9 mouse cellular contexts compared by ENCODE assay signal in the genomic region with DNA sequence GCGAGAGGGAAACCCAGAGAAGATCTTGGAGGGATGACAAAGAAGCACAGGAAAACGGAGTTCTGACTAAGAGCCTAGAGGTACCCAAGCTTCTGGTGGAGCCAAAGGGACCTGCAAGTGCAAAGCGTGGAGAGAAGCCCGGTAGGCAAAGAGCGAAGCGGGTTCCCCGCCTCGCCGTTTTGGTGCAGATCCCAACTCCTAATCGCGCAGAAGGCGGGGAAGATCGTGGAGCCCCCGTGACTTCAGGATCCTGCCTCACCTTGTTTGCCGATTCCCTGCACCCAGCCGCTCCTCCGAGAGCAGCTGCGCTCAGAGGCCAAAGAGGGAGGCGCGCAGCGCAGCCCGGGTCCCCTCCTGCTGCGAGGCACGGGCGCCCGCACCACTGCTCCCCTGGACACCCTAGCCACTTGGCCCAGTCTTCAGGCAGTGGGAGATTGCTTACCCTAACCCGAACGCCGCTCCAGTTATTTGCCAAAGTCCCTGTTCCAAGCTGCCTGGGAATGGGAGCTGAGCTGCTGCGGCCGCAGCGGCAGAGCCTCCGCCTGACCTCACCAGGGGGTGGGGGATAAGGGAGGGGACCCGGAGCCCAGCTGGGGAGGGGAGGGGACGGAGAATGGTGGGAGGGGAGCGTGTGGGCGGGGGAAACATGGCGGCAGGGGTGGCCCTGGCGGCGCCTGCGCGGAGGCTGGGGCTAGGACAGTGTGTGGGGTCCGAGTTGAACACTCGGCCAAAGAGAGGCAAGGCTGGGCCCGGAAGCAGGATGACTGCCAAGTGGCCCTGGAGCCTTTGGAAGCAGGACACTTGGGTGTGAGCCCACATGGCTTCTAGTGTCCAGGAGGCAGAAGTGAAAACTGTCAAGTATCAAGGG. TPM values are rescaled to one million over a fixed set of nuclear protein-coding genes. Genes with fewer than 3 reads are reported as not detected.
DNase-seq lines count a peak whose midpoint lies in the region; ATAC-seq lines count a peak whose summit lies in the region.
"Had no signal": no experiment of that assay in that cellular context is flagged by ENCODE, and none has a peak within 500 bp of the region (broad histone marks: within the 10 kb centered on the region; RNA-seq: fewer than 3 reads in every experiment).

A gene (minus strand): TSS at position 569 of the 868 bp plus-strand sequence.

- no peaks in the 10 kb centered on the region for H3K36me3 ChIP-seq in hindbrain, embryonic 12.5 days
- no peaks in the 10 kb centered on the region for H3K36me3 ChIP-seq in lung, embryonic 16.5 days (ENCODE audit: control insufficient read depth, insufficient read depth, low read length)

- no peaks in the 10 kb centered on the region for H3K4me1 ChIP-seq in hindbrain, embryonic 12.5 days
- no peaks in the 10 kb centered on the region for H3K4me1 ChIP-seq in lung, embryonic 16.5 days (replicated peaks; ENCODE audit: control insufficient read depth, insufficient read depth, low read length)

- H3K9ac ChIP-seq in hindbrain, embryonic 12.5 days: peak within 1 kb of the TSS; percentile 63
- H3K9ac ChIP-seq in lung, embryonic 16.5 days (ENCODE audit: low read length): peak within 1 kb of the TSS; percentile 66

- no peaks in the 10 kb centered on the region for H3K27me3 ChIP-seq in hindbrain, embryonic 12.5 days
- H3K27me3 ChIP-seq in lung, embryonic 16.5 days (ENCODE audit: control insufficient read depth, insufficient read depth, low read depth, low read length): no peaks in the 10 kb centered on the region

- peak within 1 kb of the TSS; percentile 62 for H3K27ac ChIP-seq in hindbrain, embryonic 12.5 days
- peak within 1 kb of the TSS; percentile 88 for H3K27ac ChIP-seq in lung, embryonic 16.5 days (ENCODE audit: low read length)

- WGBS in hindbrain, embryonic 12.5 days: 13% methylated on average over 41 of the region's 45 CpGs
- 10% methylated on average over 31 of the region's 45 CpGs for WGBS in lung, embryonic 16.5 days

- peak; percentile 88 for ATAC-seq in hindbrain, embryonic 12.5 days (ENCODE audit: low FRiP score)
- peak; percentile 97 for ATAC-seq in lung, embryonic 16.5 days (ENCODE audit: low read depth)
- ATAC-seq: Patski had no signal

- DNase-seq in adrenal gland, adult (ENCODE audit: inconsistent age in 2 of 2, low spot score in 1 of 2): peak; percentile 51 to 85
- peak; percentile 29 to 34 for DNase-seq in cerebellum, postnatal 36 days
- DNase-seq in frontal cortex, postnatal 36 days (ENCODE audit: low spot score in 2 of 2): peak; percentile 20 to 28
- peak; percentile 14 to 16 for DNase-seq in layer of hippocampus, postnatal 25 days (ENCODE audit: extremely low spot score in 1 of 2, low spot score in 1 of 2)
- peak; percentile 29 for DNase-seq in retina, postnatal 7 days (ENCODE audit: low read depth, low spot score)
- DNase-seq in c-Kit-positive CD71-positive TER-119-positive erythroid progenitor cells, embryonic 14.5 days (ENCODE audit: low spot score): no peak

- H3K4me3 ChIP-seq in hindbrain, embryonic 12.5 days: peak within 1 kb of the TSS; percentile 51
- H3K4me3 ChIP-seq in lung, embryonic 16.5 days (ENCODE audit: low read length): peak within 1 kb of the TSS; percentile 60

- peak within 1 kb of the TSS; percentile 50 for H3K4me2 ChIP-seq in hindbrain, embryonic 12.5 days (replicated peaks)
- H3K4me2 ChIP-seq in lung, embryonic 16.5 days (ENCODE audit: low read depth, low read length): peak within 1 kb of the TSS; percentile 49

- no peaks in the 10 kb centered on the region for H3K9me3 ChIP-seq in hindbrain, embryonic 12.5 days (replicated peaks)
- no peaks in the 10 kb centered on the region for H3K9me3 ChIP-seq in lung, embryonic 16.5 days (ENCODE audit: control insufficient read depth, low read length)

RNA-seq across cellular contexts. Expression of the gene that starts here (rescaled TPM):
- 68.8 and 82.7 TPM in 2 replicates for polyA plus RNA-seq in hindbrain, embryonic 12.5 days (2016; fragmentation: Nextera tagmentation; extraction: Ambion mirVana)
- total RNA-seq in layer of hippocampus, postnatal 25 days (2021): 10 to 100 TPM; 34.1 to 43.4 TPM
- polyA plus RNA-seq in lung, embryonic 16.5 days (2015; fragmentation: Nextera tagmentation; extraction: Ambion mirVana): 58.7 and 62.7 TPM in 2 replicates
- polyA plus RNA-seq: Patski had no signal
